Mouse (Mus musculus): ENCODE measurements around the gene Esyt1.

- no peak for TF ChIP-seq CTCF (IDR thresholded peaks at IDR 0.05; ENCODE audit: control insufficient read depth, insufficient read depth, low read length)
- no peak for TF ChIP-seq POLR2A (IDR thresholded peaks at IDR 0.05; ENCODE audit: borderline replicate concordance, control insufficient read depth, low read depth, low read length)
These were observed 17.4 kb upstream of the Esyt1 start for GRCm38 (mm10) chr10:128543100-128543499.

All from bone marrow, adult 2 months (tissue).